Mouse (Mus musculus) heart, embryonic 15.5 days (tissue): ENCODE data around the gene Ssh1. TPM values are rescaled to one million over a fixed set of nuclear protein-coding genes. Genes with fewer than 3 reads are reported as not detected.

Source experiments
- ATAC-seq: fragments of 200-750 bp; cut with Nextera tagmentation; replicated peaks from 2 replicates; pipeline ENCODE4 v1.8.0; 2017; ENCODE audit warnings: low read depth, moderate TSS enrichment; ENCODE audit not compliant: insufficient number of reproducible peaks, insufficient read depth, low FRiP score
- H3K27ac ChIP-seq: fragments of 300-500 bp; sonication (generic); 2 replicates; pipeline ENCODE4 v1.5.1; 2015; ENCODE audit warnings: mild to moderate bottlenecking, inconsistent platforms
- H3K27me3 ChIP-seq: fragments of 300-500 bp; sonication (generic); 2 replicates; pipeline ENCODE4 v1.6.1; 2015; ENCODE audit warnings: inconsistent platforms
- H3K36me3 ChIP-seq: fragments of 300-500 bp; sonication (generic); 2 replicates; pipeline ENCODE4 v1.6.1; 2015; ENCODE audit warnings: mild to moderate bottlenecking, inconsistent platforms
- H3K4me1 ChIP-seq: fragments of 300-500 bp; sonication (generic); replicated peaks from 2 replicates; pipeline ENCODE4 v1.6.1; 2015; ENCODE audit warnings: inconsistent platforms
- H3K4me2 ChIP-seq: fragments of 300-500 bp; sonication (generic); 2 replicates; pipeline ENCODE4 v1.6.1; 2015; ENCODE audit warnings: inconsistent platforms, mild to moderate bottlenecking, moderate library complexity
- H3K4me3 ChIP-seq: fragments of 300-500 bp; sonication (generic); 2 replicates; pipeline ENCODE4 v1.5.1; 2015; ENCODE audit warnings: mild to moderate bottlenecking, inconsistent platforms
- H3K9ac ChIP-seq: fragments of 300-500 bp; sonication (generic); 2 replicates; pipeline ENCODE4 v1.6.1; 2015; ENCODE audit warnings: mild to moderate bottlenecking, inconsistent platforms
- H3K9me3 ChIP-seq: fragments of 300-500 bp; sonication (generic); replicated peaks from 2 replicates; pipeline ENCODE4 v1.6.1; 2016; ENCODE audit warnings: inconsistent platforms
- WGBS: fragments of 180-500 bp; shearing (Covaris S2); methylation state at CpG from one replicate; pipeline ENCODE4 v1.1.7; 2015; ENCODE audit warnings: mixed read lengths; 5-methylcytosine and 5-hydroxymethylcytosine counted together
- polyA plus RNA-seq: library from polyadenylated mRNA; unstranded; fragments of >200 nt; fragmentation: Nextera tagmentation; extraction: Ambion mirVana; gene quantifications from 2 replicates; pipeline ENCODE4 v1.2.1, GENCODE M21; 2015

Gene Ssh1
- polyA plus RNA-seq, 1 experiment from 2014 or later = 9.0 TPM

- H3K27ac ChIP-seq = no peak overlapping the region
- no peak overlapping the region for H3K9ac ChIP-seq
- H3K27me3 ChIP-seq = no peaks in the 10 kb centered on the region
- no peak overlapping the region for H3K4me2 ChIP-seq
- WGBS = 82% methylated on average over 14 of the region's 14 CpGs
- H3K4me1 ChIP-seq = peaks cover 14% of the 10 kb centered on the region
- H3K36me3 ChIP-seq = peaks cover 30% of the 10 kb centered on the region
- no peak for ATAC-seq
- H3K9me3 ChIP-seq = no peaks in the 10 kb centered on the region
- H3K4me3 ChIP-seq = no peak overlapping the region
These were observed 28.7 kb downstream of the Ssh1 start for GRCm38 (mm10) chr5:113964972-113965371.

- Histone ChIP-seq H3K36me3 (peaks cover 29% of the 10 kb centered on the region), H3K4me3 (no peak overlapping the region), H3K4me1 (peaks cover 12% of the 10 kb centered on the region), H3K9ac (no peak overlapping the region), H3K27ac (no peak overlapping the region; the same call in 1 of the 2 replicates), H3K9me3 (no peaks in the 10 kb centered on the region), H3K27me3 (no peaks in the 10 kb centered on the region), H3K4me2 (no peak overlapping the region)
- ATAC-seq = no peak
- 28% methylated on average over 7 of the region's 7 CpGs for WGBS
These were observed 31.9 kb downstream of the Ssh1 start for GRCm38 (mm10) chr5:113961776-113962175.

- no peak for ATAC-seq
- Histone ChIP-seq H3K36me3 (peaks cover 22% of the 10 kb centered on the region), H3K4me2 (no peak overlapping the region), H3K4me1 (peaks cover 13% of the 10 kb centered on the region), H3K27me3 (no peaks in the 10 kb centered on the region), H3K9ac (no peak overlapping the region), H3K9me3 (no peaks in the 10 kb centered on the region), H3K27ac (no peak overlapping the region), H3K4me3 (no peak overlapping the region)
- 65% methylated on average over 8 of the region's 8 CpGs for WGBS
These were observed 33.3 kb downstream of the Ssh1 start for GRCm38 (mm10) chr5:113960416-113960815.

- 31% methylated on average over 6 of the region's 6 CpGs for WGBS
- ATAC-seq = no peak
- Histone ChIP-seq H3K4me1 (peaks cover 23% of the 10 kb centered on the region), H3K27ac (no peak overlapping the region), H3K9ac (no peak overlapping the region), H3K27me3 (no peaks in the 10 kb centered on the region), H3K4me3 (no peak overlapping the region), H3K4me2 (no peak overlapping the region), H3K36me3 (peaks cover 27% of the 10 kb centered on the region), H3K9me3 (no peaks in the 10 kb centered on the region)
These were observed 34.7 kb downstream of the Ssh1 start for GRCm38 (mm10) chr5:113959039-113959438.

GRCm38 (mm10) chr5:113956510-113956909 lies 37.2 kb downstream of the Ssh1 start:
- peaks cover 33% of the 10 kb centered on the region for H3K4me1 ChIP-seq
- H3K9ac ChIP-seq = no peak overlapping the region
- H3K4me3 ChIP-seq = no peak overlapping the region
- no peak overlapping the region for H3K27ac ChIP-seq
- ATAC-seq = peak; percentile 44; the same call in 1 of the 2 replicates
- H3K27me3 ChIP-seq = no peaks in the 10 kb centered on the region
- H3K9me3 ChIP-seq = no peaks in the 10 kb centered on the region
- H3K4me2 ChIP-seq = no peak overlapping the region
- WGBS = 7% methylated on average over 4 of the region's 4 CpGs
- peaks cover 29% of the 10 kb centered on the region for H3K36me3 ChIP-seq

GRCm38 (mm10) chr5:113955691-113956090 lies 38.0 kb downstream of the Ssh1 start:
- Histone ChIP-seq H3K36me3 (peaks cover 24% of the 10 kb centered on the region), H3K9ac (no peak overlapping the region), H3K4me3 (no peak overlapping the region), H3K4me2 (no peak overlapping the region), H3K27ac (peak overlapping the region; percentile 10; the same call in 1 of the 2 replicates), H3K27me3 (no peaks in the 10 kb centered on the region), H3K4me1 (peaks cover 40% of the 10 kb centered on the region), H3K9me3 (no peaks in the 10 kb centered on the region)
- WGBS = 78% methylated on average over 8 of the region's 8 CpGs
- no peak for ATAC-seq

GRCm38 (mm10) chr5:113955281-113955680 lies 38.4 kb downstream of the Ssh1 start:
- H3K4me2 ChIP-seq = no peak overlapping the region
- H3K27me3 ChIP-seq = no peaks in the 10 kb centered on the region
- peak overlapping the region; percentile 10; the same call in 1 of the 2 replicates for H3K27ac ChIP-seq
- peaks cover 44% of the 10 kb centered on the region for H3K4me1 ChIP-seq
- no peaks in the 10 kb centered on the region for H3K9me3 ChIP-seq
- H3K36me3 ChIP-seq = peaks cover 25% of the 10 kb centered on the region
- no peak for ATAC-seq
- WGBS = 54% methylated on average over 5 of the region's 5 CpGs
- no peak overlapping the region for H3K4me3 ChIP-seq
- no peak overlapping the region for H3K9ac ChIP-seq

GRCm38 (mm10) chr5:113954421-113954820 lies 39.3 kb downstream of the Ssh1 start:
- peak overlapping the region; percentile 80 for H3K27ac ChIP-seq
- WGBS = 5% methylated on average over 7 of the region's 7 CpGs
- peaks cover 34% of the 10 kb centered on the region for H3K36me3 ChIP-seq
- 0 out of 2 replicates have a peak overlapping the region, but pooled peaks have one; percentile 24 for H3K4me2 ChIP-seq
- H3K9me3 ChIP-seq = no peaks in the 10 kb centered on the region
- H3K4me1 ChIP-seq = peaks cover 46% of the 10 kb centered on the region
- no peak overlapping the region for H3K4me3 ChIP-seq
- no peak overlapping the region for H3K9ac ChIP-seq
- peak; percentile 40 for ATAC-seq
- H3K27me3 ChIP-seq = no peaks in the 10 kb centered on the region

GRCm38 (mm10) chr5:113952519-113952918 lies 41.2 kb downstream of the Ssh1 start:
- H3K27me3 ChIP-seq = no peaks in the 10 kb centered on the region
- no peak overlapping the region for H3K9ac ChIP-seq
- H3K4me3 ChIP-seq = no peak overlapping the region
- no peaks in the 10 kb centered on the region for H3K9me3 ChIP-seq
- 51% methylated on average over 10 of the region's 10 CpGs for WGBS
- peak overlapping the region; percentile 79 for H3K27ac ChIP-seq
- H3K36me3 ChIP-seq = peaks cover 47% of the 10 kb centered on the region
- ATAC-seq = no peak
- no peak overlapping the region for H3K4me2 ChIP-seq
- peaks cover 46% of the 10 kb centered on the region for H3K4me1 ChIP-seq

GRCm38 (mm10) chr5:113951693-113952071 lies 42.0 kb downstream of the Ssh1 start:
- peak overlapping the region; percentile 79 for H3K27ac ChIP-seq
- peak overlapping the region; percentile 26 for H3K4me2 ChIP-seq
- H3K4me1 ChIP-seq = peaks cover 46% of the 10 kb centered on the region
- no peaks in the 10 kb centered on the region for H3K9me3 ChIP-seq
- no peak overlapping the region for H3K4me3 ChIP-seq
- 0 out of 2 replicates have a peak, but pooled peaks have one; percentile 14 for ATAC-seq
- H3K27me3 ChIP-seq = no peaks in the 10 kb centered on the region
- peaks cover 51% of the 10 kb centered on the region for H3K36me3 ChIP-seq
- 14% methylated on average over 11 of the region's 11 CpGs for WGBS
- peak overlapping the region; percentile 30; the same call in 1 of the 2 replicates for H3K9ac ChIP-seq

GRCm38 (mm10) chr5:113950786-113951692 lies 42.7 kb downstream of the Ssh1 start:
- peak overlapping the region; percentile 26 for H3K4me2 ChIP-seq
- H3K4me3 ChIP-seq = no peak overlapping the region
- ATAC-seq = peak; percentile 32; the same call in 1 of the 2 replicates
- no peaks in the 10 kb centered on the region for H3K27me3 ChIP-seq
- 59% methylated on average over 19 of the region's 19 CpGs for WGBS
- H3K27ac ChIP-seq = peak overlapping the region; percentile 79
- peaks cover 46% of the 10 kb centered on the region for H3K4me1 ChIP-seq
- H3K9me3 ChIP-seq = no peaks in the 10 kb centered on the region
- peak overlapping the region; percentile 30; the same call in 1 of the 2 replicates for H3K9ac ChIP-seq
- peaks cover 57% of the 10 kb centered on the region for H3K36me3 ChIP-seq
